25 mouse cellular contexts compared by ENCODE assay signal in the genomic region with DNA sequence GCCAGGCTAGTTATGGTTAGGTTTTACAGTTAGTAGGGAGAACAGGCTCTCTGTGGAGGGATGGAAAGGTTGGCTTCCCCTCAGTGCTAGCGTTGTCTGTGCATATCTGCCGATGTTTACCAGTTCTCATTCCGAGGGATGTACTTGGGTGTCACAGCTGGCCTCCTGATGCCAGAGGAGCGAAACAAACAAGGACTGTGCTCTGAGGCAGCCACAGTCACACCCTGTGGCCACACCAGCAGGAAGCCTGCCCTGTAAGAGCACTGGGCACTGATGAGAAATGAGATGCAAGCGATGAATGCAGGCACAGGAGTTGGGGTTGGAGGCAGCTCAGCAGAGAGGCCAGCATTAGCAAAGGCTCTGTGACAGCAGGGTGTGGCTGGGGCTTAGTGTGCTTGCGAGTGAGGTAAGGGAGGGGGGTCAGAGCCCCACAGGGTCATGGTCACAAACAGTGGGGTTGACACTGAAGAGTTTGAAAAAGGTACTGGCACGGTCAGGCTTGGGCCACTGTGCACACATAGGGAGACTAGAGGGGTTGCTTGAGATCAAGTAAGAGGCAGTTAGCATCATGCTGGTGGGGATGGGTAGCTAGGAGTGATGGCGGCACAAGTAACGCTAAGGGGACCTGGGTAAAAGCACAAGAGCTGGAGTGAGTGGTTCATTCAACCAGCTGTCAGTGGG. TPM values are rescaled to one million over a fixed set of nuclear protein-coding genes. Genes with fewer than 3 reads are reported as not detected.
A peak's percentile ranks its signal among the peaks of the same experiment; 100 is the strongest.
DNase-seq lines count a peak whose midpoint lies in the region; ATAC-seq and TF ChIP-seq lines count a peak whose summit lies in the region.
"Had no signal": no experiment of that assay in that cellular context is flagged by ENCODE, and none has a peak within 500 bp of the region (broad histone marks: within the 10 kb centered on the region; RNA-seq: fewer than 3 reads in every experiment).

No protein-coding gene starts in this region.

- DNase-seq in frontal cortex, postnatal 14 days (ENCODE audit: low spot score in 2 of 2) = no peak
- DNase-seq in left cerebral cortex, adult 2 months (ENCODE audit: extremely low spot score in 1 of 2, low spot score in 2 of 2) = no peak
- DNase-seq in left cerebral cortex, adult 9 months (ENCODE audit: low spot score in 2 of 2) = no peak
- DNase-seq in brain, adult 2 months (ENCODE audit: low read depth, low spot score) = peak; percentile 79
- no peak for DNase-seq in thymus, postnatal 14 days
- DNase-seq: adrenal gland, postnatal 25 days; cerebellum, adult 8-10 months; cerebellum, postnatal 36 days; heart, postnatal 14 days; kidney, adult 11 months; liver, postnatal 0 days; lung, postnatal 36 days; midbrain, embryonic 14.5 days; right cerebral cortex, postnatal 25 days; thymus, postnatal 25 days had no signal

- peak overlapping the region; percentile 36 for H3K27ac ChIP-seq in left cerebral cortex, adult 2 months
- H3K27ac ChIP-seq: embryonic facial prominence, embryonic 15.5 days; forebrain, embryonic 15.5 days; hindbrain, embryonic 10.5 days; hindbrain, embryonic 15.5 days; neural tube, embryonic 15.5 days; stomach, embryonic 15.5 days had no signal

- 0 out of 2 replicates have a peak, but pooled peaks have one; percentile 26 for ATAC-seq in frontal cortex, adult (ENCODE audit: low TSS enrichment)
- ATAC-seq in megakaryocyte-erythroid progenitor cell, adult 5-6 weeks (replicated peaks; ENCODE audit: low FRiP score, low TSS enrichment, poor library complexity, severe bottlenecking) = 0 out of 2 replicates have a peak, but pooled peaks have one; percentile 10
- ATAC-seq: CD4-positive, CD25-positive, alpha-beta regulatory T cell, adult 4 months; forebrain, embryonic 15.5 days; inflammation-experienced regulatory T-cells, adult 6 months; liver, postnatal 0 days had no signal

- TF ChIP-seq CTCF in left cerebral cortex, adult 2 months (IDR thresholded peaks at IDR 0.05) = no peak

- intact Hi-C loops in left cerebral cortex, adult 2 months (cut with DNase I) = no loop called here

- H3K4me3 ChIP-seq in left cerebral cortex, adult 2 months = no peak overlapping the region
- H3K4me3 ChIP-seq: embryonic facial prominence, embryonic 15.5 days; forebrain, embryonic 15.5 days; hindbrain, embryonic 10.5 days; hindbrain, embryonic 15.5 days; neural tube, embryonic 15.5 days; stomach, embryonic 15.5 days had no signal

RNA-seq across cellular contexts. Expression of gene Arfgef2, which starts 13.2 kb away (rescaled TPM):
- 10 to 100 TPM; 62.3 to 66.2 TPM for total RNA-seq in left cerebral cortex, adult 2 months (2021)
- total RNA-seq in megakaryocyte-erythroid progenitor cell, adult 5-6 weeks (2014; fragmentation: Nextera tagmentation) = 21.0 and 31.0 TPM in 2 replicates
- total RNA-seq in megakaryocyte-erythroid progenitor cell, adult 5-6 weeks (2017) = 20.2 and 22.7 TPM in 2 replicates

RNA-seq across cellular contexts. Expression of gene Trp53rkb, which starts 26.3 kb away (rescaled TPM):
- total RNA-seq in left cerebral cortex, adult 2 months (2021) = 1 to 10 TPM; 5.3 to 6.4 TPM
- 1.6 and 5.0 TPM in 2 replicates for total RNA-seq in megakaryocyte-erythroid progenitor cell, adult 5-6 weeks (2014; fragmentation: Nextera tagmentation)
- total RNA-seq in megakaryocyte-erythroid progenitor cell, adult 5-6 weeks (2017) = 2.4 and 3.1 TPM in 2 replicates
